Mouse (Mus musculus) hindbrain, embryonic 12.5 days (tissue): Measurements from ENCODE around the gene Vav2. TPM values are rescaled to one million over a fixed set of nuclear protein-coding genes. Genes with fewer than 3 reads are reported as not detected.

ENCODE experiments used
- ATAC-seq: fragments of 200-750 bp; cut with Nextera tagmentation; 2 replicates; pipeline ENCODE4 v1.8.0; 2017; ENCODE audit warnings: moderate TSS enrichment; ENCODE audit not compliant: low FRiP score
- H3K27ac ChIP-seq: fragments of 300-500 bp; sonication (generic); 2 replicates; pipeline ENCODE4 v1.5.1; 2016; ENCODE audit warnings: mild to moderate bottlenecking
- H3K27me3 ChIP-seq: fragments of 300-500 bp; sonication (generic); 2 replicates; pipeline ENCODE4 v1.6.1; 2016; ENCODE audit warnings: mild to moderate bottlenecking
- H3K36me3 ChIP-seq: fragments of 300-500 bp; sonication (generic); 2 replicates; pipeline ENCODE4 v1.6.1; 2016; ENCODE audit warnings: mild to moderate bottlenecking
- H3K4me1 ChIP-seq: fragments of 300-500 bp; sonication (generic); 2 replicates; pipeline ENCODE4 v1.6.1; 2016
- H3K4me2 ChIP-seq: fragments of 300-500 bp; sonication (generic); replicated peaks from 2 replicates; pipeline ENCODE4 v1.6.1; 2016; ENCODE audit warnings: mild to moderate bottlenecking
- H3K4me3 ChIP-seq: fragments of 300-500 bp; sonication (generic); 2 replicates; pipeline ENCODE4 v1.5.1; 2016; ENCODE audit warnings: mild to moderate bottlenecking
- H3K9ac ChIP-seq: fragments of 300-500 bp; sonication (generic); 2 replicates; pipeline ENCODE4 v1.6.1; 2016; ENCODE audit warnings: mild to moderate bottlenecking, moderate library complexity
- H3K9me3 ChIP-seq: fragments of 300-500 bp; sonication (generic); replicated peaks from 2 replicates; pipeline ENCODE4 v1.6.1; 2016; ENCODE audit warnings: mild to moderate bottlenecking
- WGBS: fragments of 180-500 bp; shearing (Covaris S2); methylation state at CpG from one replicate; pipeline ENCODE4 v1.1.7; 2016; 5-methylcytosine and 5-hydroxymethylcytosine counted together
- polyA plus RNA-seq: library from polyadenylated mRNA; unstranded; fragments of >200 nt; fragmentation: Nextera tagmentation; extraction: Ambion mirVana; gene quantifications from 2 replicates; pipeline ENCODE4 v1.2.1, GENCODE M21; 2016

The Vav2 gene
- polyA plus RNA-seq, 1 experiment from 2014 or later = 23.0 TPM

DNA sequence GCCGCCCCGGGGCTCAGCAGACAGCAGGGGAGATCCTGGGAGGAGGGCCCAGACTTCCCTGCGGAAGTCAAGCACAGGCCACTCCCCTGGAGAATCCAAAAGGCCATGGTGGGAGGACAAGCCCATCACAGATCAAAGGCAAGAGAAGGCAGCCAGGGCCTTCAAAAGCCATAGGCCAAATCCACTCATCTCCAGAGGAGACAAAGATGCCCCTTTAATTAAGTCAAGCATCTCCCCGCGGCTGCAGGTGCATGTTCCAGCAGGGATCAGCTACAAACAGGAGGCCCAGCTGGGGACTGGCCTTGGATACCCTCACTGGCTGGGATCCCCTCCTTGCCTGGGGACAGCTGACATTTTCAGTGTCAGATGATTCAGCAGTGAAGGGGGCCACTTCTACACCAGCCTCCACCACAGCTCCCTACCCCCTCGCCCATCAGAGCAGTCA is 105.4 kb downstream of the Vav2 start:
- Histone ChIP-seq H3K4me1 (peaks cover 69% of the 10 kb centered on the region), H3K4me2 (no peak overlapping the region), H3K9ac (no peak overlapping the region), H3K27ac (peak overlapping the region; percentile 66), H3K27me3 (no peaks in the 10 kb centered on the region), H3K9me3 (no peaks in the 10 kb centered on the region), H3K36me3 (peaks cover 2% of the 10 kb centered on the region; the same call in 1 of the 2 replicates), H3K4me3 (no peak overlapping the region)
- ATAC-seq = peak; percentile 48
- 9% methylated on average over 6 of the region's 6 CpGs for WGBS

DNA sequence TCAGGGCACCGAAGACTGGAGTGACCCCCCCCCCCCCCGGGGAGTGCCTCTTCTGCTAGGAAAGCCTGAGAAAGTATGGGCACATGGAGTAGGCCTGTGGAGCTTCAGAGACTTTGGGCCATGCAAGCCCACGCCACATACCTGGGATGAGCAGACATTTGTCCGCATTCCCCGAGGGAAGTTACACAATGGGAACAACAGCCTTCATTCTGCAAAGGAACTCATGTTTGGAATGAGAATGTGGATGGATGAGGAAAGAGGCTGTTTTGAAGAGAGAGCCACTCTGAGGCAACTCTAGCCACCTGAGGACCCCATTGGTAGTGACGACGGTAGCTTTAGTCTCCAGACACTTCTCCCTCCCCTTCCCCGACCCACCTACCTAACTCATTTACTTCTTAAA is 106.0 kb downstream of the Vav2 start:
- H3K27ac ChIP-seq = no peak overlapping the region

DNA sequence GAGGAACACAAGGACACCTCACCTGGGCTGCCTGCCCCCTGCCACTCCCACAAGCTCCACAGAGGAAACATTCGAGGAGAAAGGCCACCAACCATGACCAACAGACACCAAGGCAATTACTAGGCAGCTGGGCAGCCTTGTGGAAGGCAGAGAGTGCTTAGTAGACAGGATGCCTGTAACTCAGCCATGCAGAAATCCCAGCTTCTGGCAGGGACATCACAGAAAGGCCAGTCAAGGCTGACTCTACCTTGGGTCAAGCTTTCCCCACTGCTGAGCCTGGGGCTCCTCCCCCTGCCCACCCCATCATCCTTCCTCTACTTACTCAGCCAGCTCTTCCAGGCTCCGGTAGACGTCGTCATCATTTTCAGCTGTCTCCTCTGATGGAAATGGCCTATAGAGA is 108.2 kb downstream of the Vav2 start:
- Histone ChIP-seq H3K9me3 (no peaks in the 10 kb centered on the region), H3K36me3 (peaks cover 2% of the 10 kb centered on the region; the same call in 1 of the 2 replicates), H3K9ac (no peak overlapping the region), H3K4me3 (no peak overlapping the region), H3K27ac (no peak overlapping the region), H3K27me3 (no peaks in the 10 kb centered on the region), H3K4me1 (peaks cover 56% of the 10 kb centered on the region), H3K4me2 (no peak overlapping the region)
- 64% methylated on average over 4 of the region's 4 CpGs for WGBS
- ATAC-seq = no peak

More for the DNA sequence above, 106.0 kb downstream of the Vav2 start:
- Histone ChIP-seq H3K4me2 (no peak overlapping the region), H3K4me3 (no peak overlapping the region), H3K36me3 (peaks cover 2% of the 10 kb centered on the region; the same call in 1 of the 2 replicates), H3K9ac (no peak overlapping the region), H3K4me1 (peaks cover 63% of the 10 kb centered on the region), H3K9me3 (no peaks in the 10 kb centered on the region), H3K27me3 (no peaks in the 10 kb centered on the region)
- 60% methylated on average over 8 of the region's 8 CpGs for WGBS
- no peak for ATAC-seq

DNA sequence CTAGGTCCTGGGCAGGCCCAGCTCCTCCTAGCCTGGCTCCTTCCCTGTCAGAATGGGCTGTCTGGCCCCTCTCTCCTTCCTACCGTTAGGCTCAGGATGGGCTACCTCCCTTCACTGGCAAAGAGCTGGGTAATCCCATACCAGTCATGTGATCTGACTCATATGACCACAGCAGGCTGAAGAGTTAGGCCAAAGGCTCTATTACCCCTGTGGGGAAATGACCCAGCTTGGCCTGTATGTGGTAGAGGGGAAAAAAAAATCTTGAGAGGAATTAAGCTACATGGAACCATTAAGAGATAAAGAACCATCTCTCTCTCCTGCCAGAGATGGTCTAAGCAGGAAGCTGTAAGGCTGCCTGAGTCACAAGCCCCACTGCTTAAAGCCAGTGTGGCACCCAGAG is 108.6 kb downstream of the Vav2 start:
- Histone ChIP-seq H3K27me3 (no peaks in the 10 kb centered on the region), H3K9ac (no peak overlapping the region), H3K4me1 (peaks cover 55% of the 10 kb centered on the region), H3K36me3 (peaks cover 2% of the 10 kb centered on the region; the same call in 1 of the 2 replicates), H3K27ac (no peak overlapping the region), H3K4me3 (no peak overlapping the region), H3K4me2 (no peak overlapping the region), H3K9me3 (no peaks in the 10 kb centered on the region)
- 55% methylated on average over 1 of the region's 1 CpGs for WGBS
- no peak for ATAC-seq

DNA sequence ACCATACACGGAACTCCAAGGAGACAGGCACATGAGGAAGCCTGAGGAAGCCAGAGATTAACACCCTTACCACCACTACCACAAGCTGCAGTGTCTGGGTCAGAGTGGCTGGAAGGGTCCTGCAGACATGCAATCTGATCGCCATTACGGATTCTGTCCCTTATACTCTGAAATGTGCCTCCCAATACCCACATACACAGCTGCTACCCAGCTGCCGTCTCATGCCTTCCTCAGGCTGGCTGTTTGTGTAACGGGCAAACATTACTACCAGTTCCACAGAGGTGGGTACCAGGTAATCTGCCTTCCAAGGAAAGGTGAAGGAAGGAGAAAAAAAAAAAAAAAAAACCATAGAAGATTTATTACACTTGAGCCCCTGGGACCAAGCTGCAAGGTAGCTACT is 110.7 kb downstream of the Vav2 start:
- Histone ChIP-seq H3K4me2 (no peak overlapping the region), H3K9ac (no peak overlapping the region), H3K4me1 (peaks cover 52% of the 10 kb centered on the region), H3K27me3 (no peaks in the 10 kb centered on the region), H3K36me3 (peaks cover 2% of the 10 kb centered on the region; the same call in 1 of the 2 replicates), H3K9me3 (no peaks in the 10 kb centered on the region), H3K4me3 (no peak overlapping the region), H3K27ac (no peak overlapping the region)
- WGBS = 83% methylated on average over 5 of the region's 5 CpGs
- ATAC-seq = no peak

DNA sequence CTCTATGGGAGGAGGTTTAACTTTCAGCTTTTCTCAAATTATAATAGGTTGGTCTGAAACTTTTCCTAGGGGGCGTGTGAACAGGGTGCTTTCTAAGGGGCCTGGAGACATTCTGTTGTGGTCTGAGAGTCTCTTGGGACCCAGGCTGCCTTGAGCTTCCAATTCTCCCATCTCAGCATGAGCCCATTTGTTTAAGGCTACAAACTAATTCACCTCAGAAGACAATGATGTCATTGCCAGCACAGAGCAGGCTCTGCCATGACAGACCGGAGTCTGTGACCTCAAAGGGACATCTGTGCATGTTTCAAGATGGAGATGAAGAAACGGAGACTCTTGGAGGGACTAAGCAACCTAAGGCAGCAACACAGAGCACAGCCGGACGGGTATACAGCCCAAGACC is 112.6 kb downstream of the Vav2 start:
- Histone ChIP-seq H3K9ac (no peak overlapping the region), H3K4me2 (no peak overlapping the region), H3K9me3 (no peaks in the 10 kb centered on the region), H3K36me3 (peaks cover 2% of the 10 kb centered on the region; the same call in 1 of the 2 replicates), H3K27ac (no peak overlapping the region), H3K27me3 (no peaks in the 10 kb centered on the region), H3K4me3 (no peak overlapping the region), H3K4me1 (peaks cover 51% of the 10 kb centered on the region)
- 83% methylated on average over 5 of the region's 5 CpGs for WGBS
- ATAC-seq = no peak

DNA sequence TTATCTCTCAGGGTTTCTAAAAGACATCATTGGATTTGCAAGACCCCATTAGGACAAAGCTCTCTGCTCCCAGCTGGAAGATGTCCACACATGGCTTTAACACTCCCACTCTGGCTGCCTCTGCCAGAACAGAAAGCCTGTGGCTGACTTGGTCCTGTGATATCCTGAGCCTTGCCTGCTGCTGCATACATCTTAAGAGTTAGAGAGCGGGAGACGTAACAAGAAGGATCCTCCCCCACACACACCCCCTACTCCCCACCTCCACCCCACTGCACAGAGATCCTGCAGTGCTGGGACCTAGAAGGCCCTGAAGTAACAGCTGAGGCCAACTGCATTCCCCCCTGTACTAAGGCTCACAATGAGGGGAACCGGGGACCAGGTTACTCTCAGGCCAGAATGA is 114.3 kb downstream of the Vav2 start:
- ATAC-seq = no peak
- H3K4me2 ChIP-seq = no peak overlapping the region
- H3K4me3 ChIP-seq = no peak overlapping the region
- H3K27ac ChIP-seq = no peak overlapping the region
- H3K4me1 ChIP-seq = peaks cover 38% of the 10 kb centered on the region
- WGBS = 71% methylated on average over 3 of the region's 3 CpGs
- H3K9ac ChIP-seq = no peak overlapping the region
- H3K36me3 ChIP-seq = peaks cover 2% of the 10 kb centered on the region; the same call in 1 of the 2 replicates
- H3K27me3 ChIP-seq = no peaks in the 10 kb centered on the region
- no peaks in the 10 kb centered on the region for H3K9me3 ChIP-seq

DNA sequence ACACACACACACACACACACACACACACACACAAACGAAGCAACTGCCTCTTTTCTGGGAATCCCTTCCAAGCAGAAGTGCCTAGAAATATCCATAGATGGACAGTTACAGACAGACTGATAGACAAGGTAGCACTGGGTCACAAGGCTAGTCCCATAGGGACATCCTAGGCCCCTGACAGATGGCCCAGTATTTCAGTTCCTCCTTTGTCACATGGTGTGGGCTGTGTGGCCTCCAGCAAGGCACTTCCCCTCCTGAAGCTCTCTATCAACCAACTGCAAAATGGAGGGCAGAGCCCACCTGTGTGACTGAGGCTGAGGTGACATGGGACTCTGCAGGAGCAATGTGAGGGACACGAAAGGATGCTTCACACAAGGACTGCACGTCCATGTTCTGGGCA is 115.2 kb downstream of the Vav2 start:
- H3K27ac ChIP-seq = no peak overlapping the region
- no peaks in the 10 kb centered on the region for H3K27me3 ChIP-seq
- H3K4me1 ChIP-seq = peaks cover 38% of the 10 kb centered on the region

DNA sequence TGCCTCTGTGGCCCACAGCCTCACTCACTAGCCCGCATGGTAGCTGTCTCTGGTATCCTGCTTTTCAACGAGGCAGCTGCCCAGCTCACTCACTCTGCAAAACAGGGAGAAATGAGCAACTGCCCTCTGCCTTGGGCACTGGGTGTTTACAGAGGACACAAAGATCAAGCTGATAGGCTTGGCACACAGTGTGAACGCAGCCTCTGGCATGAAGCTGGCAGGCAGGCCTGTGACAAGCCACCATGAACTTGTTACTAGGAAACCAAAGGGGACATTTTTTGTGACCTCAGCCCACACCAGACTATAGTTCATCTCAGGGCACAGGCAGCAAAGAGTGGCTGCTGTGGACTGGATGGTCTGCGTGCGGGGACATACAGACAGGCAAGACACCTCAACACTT is 115.9 kb downstream of the Vav2 start:
- Histone ChIP-seq H3K4me3 (no peak overlapping the region), H3K27ac (peak overlapping the region; percentile 40; the same call in 1 of the 2 replicates), H3K4me2 (no peak overlapping the region), H3K9me3 (no peaks in the 10 kb centered on the region), H3K4me1 (peaks cover 38% of the 10 kb centered on the region), H3K36me3 (no peaks in the 10 kb centered on the region), H3K27me3 (no peaks in the 10 kb centered on the region), H3K9ac (no peak overlapping the region)
- no peak for ATAC-seq
- 88% methylated on average over 5 of the region's 5 CpGs for WGBS

More for the DNA sequence above, 115.2 kb downstream of the Vav2 start:
- Histone ChIP-seq H3K36me3 (no peaks in the 10 kb centered on the region), H3K9me3 (no peaks in the 10 kb centered on the region), H3K9ac (no peak overlapping the region), H3K4me3 (no peak overlapping the region), H3K4me2 (no peak overlapping the region)
- ATAC-seq = no peak
- 88% methylated on average over 3 of the region's 3 CpGs for WGBS

DNA sequence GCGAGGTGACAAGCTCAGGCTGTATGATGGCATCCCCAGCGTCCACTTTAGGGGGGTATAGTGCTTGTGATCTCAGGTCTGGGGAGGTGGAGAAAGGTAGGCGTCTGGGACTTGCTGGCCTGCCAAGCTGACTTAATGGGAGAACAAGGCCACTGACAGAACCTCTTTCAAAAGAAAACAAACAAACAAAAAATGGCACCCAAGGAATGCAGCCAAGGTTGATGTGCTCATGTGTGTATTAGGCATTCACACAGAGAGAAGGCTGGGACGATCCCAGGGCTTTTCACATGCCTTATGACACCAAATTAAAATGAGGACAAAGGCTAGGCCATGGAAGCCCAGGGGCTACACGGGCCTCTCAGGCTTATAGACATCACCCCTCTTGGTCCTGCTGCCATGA is 116.6 kb downstream of the Vav2 start:
- H3K4me1 ChIP-seq = peaks cover 35% of the 10 kb centered on the region
- H3K4me2 ChIP-seq = no peak overlapping the region
- no peak overlapping the region for H3K27ac ChIP-seq
- no peak for ATAC-seq
- H3K4me3 ChIP-seq = no peak overlapping the region
- H3K9ac ChIP-seq = no peak overlapping the region
- WGBS = 68% methylated on average over 5 of the region's 5 CpGs
- no peaks in the 10 kb centered on the region for H3K27me3 ChIP-seq
- H3K9me3 ChIP-seq = no peaks in the 10 kb centered on the region
- no peaks in the 10 kb centered on the region for H3K36me3 ChIP-seq

DNA sequence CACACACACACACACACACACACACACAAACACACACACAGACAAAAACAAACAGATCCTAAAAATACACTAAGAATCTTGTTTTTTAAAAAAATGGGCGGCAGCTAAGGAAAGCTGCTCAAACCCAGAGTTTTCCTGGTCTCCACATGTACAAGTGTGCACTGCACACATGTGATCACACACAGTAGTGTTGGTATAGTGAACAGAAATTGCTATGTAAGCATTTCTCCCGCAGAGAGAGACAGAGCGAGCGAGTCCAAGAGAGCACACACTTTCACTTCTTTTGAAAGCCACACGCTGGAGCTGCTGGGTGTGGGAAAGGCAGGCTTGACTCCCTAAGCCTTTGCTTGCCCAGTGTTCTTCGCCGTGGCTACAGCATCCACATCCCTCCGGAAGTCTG is 120.2 kb downstream of the Vav2 start:
- Histone ChIP-seq H3K4me1 (peaks cover 33% of the 10 kb centered on the region), H3K4me3 (no peak overlapping the region), H3K9ac (no peak overlapping the region), H3K27ac (no peak overlapping the region), H3K36me3 (no peaks in the 10 kb centered on the region), H3K4me2 (no peak overlapping the region), H3K27me3 (no peaks in the 10 kb centered on the region), H3K9me3 (no peaks in the 10 kb centered on the region)
- WGBS = 86% methylated on average over 8 of the region's 8 CpGs
- no peak for ATAC-seq

DNA sequence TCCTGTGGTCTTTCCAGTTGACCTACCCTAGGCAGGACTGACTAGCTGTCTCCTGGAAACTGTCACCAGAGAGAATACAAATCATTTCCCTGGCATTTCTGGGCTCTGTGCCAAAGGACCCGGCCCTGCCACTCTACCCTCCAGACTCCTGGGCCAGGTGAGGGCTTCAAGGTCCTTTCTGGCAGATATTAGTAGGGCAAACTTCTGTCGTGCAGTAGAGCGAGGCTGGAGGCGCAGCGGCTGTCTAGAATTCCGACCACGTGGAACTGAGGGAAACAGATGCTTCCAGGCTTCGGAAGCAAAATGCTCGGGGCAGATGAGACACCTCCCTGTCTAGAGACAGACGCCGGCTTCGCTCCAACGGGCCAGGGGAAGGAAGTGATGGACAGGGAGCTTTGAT is 122.1 kb downstream of the Vav2 start:
- Histone ChIP-seq H3K9ac (0 out of 2 replicates have a peak overlapping the region, but pooled peaks have one; percentile 0), H3K27ac (peak overlapping the region; percentile 26; the same call in 1 of the 2 replicates), H3K4me1 (peaks cover 32% of the 10 kb centered on the region), H3K9me3 (no peaks in the 10 kb centered on the region), H3K27me3 (no peaks in the 10 kb centered on the region), H3K4me3 (no peak overlapping the region), H3K4me2 (no peak overlapping the region), H3K36me3 (peaks cover 4% of the 10 kb centered on the region; the same call in 1 of the 2 replicates)
- no peak for ATAC-seq
- WGBS = 61% methylated on average over 13 of the region's 13 CpGs

DNA sequence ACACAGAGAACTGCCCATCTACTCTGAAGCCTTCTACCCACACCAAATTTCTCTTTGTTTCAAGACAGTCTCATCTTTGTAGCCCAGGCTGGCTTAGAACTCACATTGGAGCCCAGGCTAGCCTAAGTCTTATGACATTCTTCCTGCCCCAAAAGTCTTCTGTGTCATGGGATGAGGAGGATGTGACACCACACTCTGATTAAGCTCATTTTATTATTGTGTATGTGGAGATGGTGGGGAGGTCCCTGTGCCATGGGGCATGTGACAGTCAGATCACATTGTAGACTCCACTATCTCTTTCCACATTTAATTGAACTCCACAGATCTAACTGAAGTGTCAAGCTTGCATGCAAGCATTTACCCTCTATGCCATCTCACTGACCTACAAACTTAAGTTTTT is 122.8 kb downstream of the Vav2 start:
- Histone ChIP-seq H3K27ac (no peak overlapping the region; the same call in 1 of the 2 replicates), H3K4me2 (no peak overlapping the region), H3K36me3 (peaks cover 4% of the 10 kb centered on the region; the same call in 1 of the 2 replicates), H3K9me3 (no peaks in the 10 kb centered on the region), H3K4me1 (peaks cover 32% of the 10 kb centered on the region), H3K9ac (no peak overlapping the region), H3K4me3 (no peak overlapping the region), H3K27me3 (no peaks in the 10 kb centered on the region)
- no peak for ATAC-seq
